Mouse (Mus musculus): ENCODE data around the gene Iqgap1.

GRCm38 (mm10) chr7:80770466-80770865 is 55.3 kb downstream of the Iqgap1 start:
- no peak for TF ChIP-seq POLR2A (IDR thresholded peaks at IDR 0.05; ENCODE audit: control insufficient read depth, low read depth, low read length)
- no peak for TF ChIP-seq CTCF (IDR thresholded peaks at IDR 0.05; ENCODE audit: control insufficient read depth, insufficient read depth, insufficient replicate concordance, low read depth, low read length)

Measured in testis, adult 2 months (tissue).